In the genomic region with DNA sequence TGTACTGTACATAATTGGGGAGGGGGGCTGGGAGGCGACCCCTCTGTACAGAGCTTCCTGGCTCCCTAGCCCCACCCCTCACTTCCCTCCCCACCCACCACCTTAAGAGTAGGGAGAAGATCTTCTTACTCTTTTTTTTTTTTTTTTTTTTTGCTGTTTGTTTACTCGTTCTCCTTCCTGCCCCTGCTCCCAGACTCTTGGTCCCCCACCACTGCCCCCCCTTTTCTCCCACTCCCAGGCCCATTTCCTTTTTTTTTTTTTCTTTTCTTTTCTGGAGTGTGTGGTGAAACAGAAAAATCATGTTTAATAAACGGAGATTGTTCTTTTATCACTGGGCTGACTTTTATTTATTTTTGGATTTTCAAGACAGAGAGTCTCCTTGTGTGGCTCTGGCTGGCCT, we compare ENCODE assay signal across 8 mouse cellular contexts. TPM values are rescaled to one million over a fixed set of nuclear protein-coding genes. Genes with fewer than 3 reads are reported as not detected.
DNase-seq lines count a peak whose midpoint lies in the region; ATAC-seq and TF ChIP-seq lines count a peak whose summit lies in the region.

No protein-coding gene starts in this region.

- TF ChIP-seq POLR2A in CH12.LX (IDR thresholded peaks at IDR 0.05; ENCODE audit: low read depth, low read length) = no peak

- TF ChIP-seq EP300 in CH12.LX (IDR thresholded peaks at IDR 0.05; ENCODE audit: low read length) = no peak
- no peak for TF ChIP-seq EP300 in liver, postnatal 0 days (IDR thresholded peaks at IDR 0.05; ENCODE audit: low read depth)

- H3K4me1 ChIP-seq in heart, embryonic 10.5 days = peaks cover 37% of the 10 kb centered on the region
- H3K4me1 ChIP-seq in CH12.LX (ENCODE audit: control insufficient read depth in 1 of 2, insufficient read depth in 2 of 2) = peaks cover 17 to 41% of the 10 kb centered on the region in 2 experiments
- H3K4me1 ChIP-seq in forebrain, embryonic 16.5 days (replicated peaks; ENCODE audit: control insufficient read depth, insufficient read depth, low read length) = peaks cover 42% of the 10 kb centered on the region
- peaks cover 18% of the 10 kb centered on the region for H3K4me1 ChIP-seq in liver, postnatal 0 days (ENCODE audit: insufficient read depth)

- TF ChIP-seq CTCF in CH12.LX (conservative IDR thresholded peaks at IDR 0.05 in 1 of 2, IDR thresholded peaks at IDR 0.05 in 1 of 2; ENCODE audit: low read depth in 2 of 2, low read length in 2 of 2) = no peak
- TF ChIP-seq CTCF in liver, postnatal 0 days (IDR thresholded peaks at IDR 0.05; ENCODE audit: low read depth) = no peak

- no peak for ATAC-seq in forebrain, embryonic 16.5 days
- ATAC-seq in liver, postnatal 0 days = no peak

- no peaks in the 10 kb centered on the region for H3K9me3 ChIP-seq in heart, embryonic 10.5 days
- H3K9me3 ChIP-seq in CH12.LX (replicated peaks; ENCODE audit: low read length) = no peaks in the 10 kb centered on the region
- H3K9me3 ChIP-seq in forebrain, embryonic 16.5 days (ENCODE audit: control insufficient read depth, low read length) = no peaks in the 10 kb centered on the region
- H3K9me3 ChIP-seq in liver, postnatal 0 days (ENCODE audit: low read length) = no peaks in the 10 kb centered on the region

- peak overlapping the region; percentile 91 for H3K27ac ChIP-seq in heart, embryonic 10.5 days
- no peak overlapping the region for H3K27ac ChIP-seq in CH12.LX (ENCODE audit: insufficient read depth, low read depth)
- no peak overlapping the region for H3K27ac ChIP-seq in forebrain, embryonic 16.5 days (ENCODE audit: low read length)
- H3K27ac ChIP-seq in liver, postnatal 0 days (ENCODE audit: low read depth) = peak overlapping the region; percentile 89

- no peaks in the 10 kb centered on the region for H3K27me3 ChIP-seq in heart, embryonic 10.5 days (ENCODE audit: insufficient read depth, poor library complexity, severe bottlenecking)
- peaks cover 4% of the 10 kb centered on the region for H3K27me3 ChIP-seq in CH12.LX (replicated peaks)
- no peaks in the 10 kb centered on the region for H3K27me3 ChIP-seq in forebrain, embryonic 16.5 days (replicated peaks; ENCODE audit: control insufficient read depth, insufficient read depth, low read length)
- H3K27me3 ChIP-seq in liver, postnatal 0 days (ENCODE audit: insufficient read depth, low read length) = no peaks in the 10 kb centered on the region

- peak overlapping the region; percentile 84 for H3K4me3 ChIP-seq in heart, embryonic 10.5 days
- H3K4me3 ChIP-seq in CH12.LX (replicated peaks in 1 of 3; ENCODE audit: low read depth in 2 of 3, low read length in 2 of 3, poor library complexity in 1 of 3) = peak overlapping the region; percentile 90 to 95 (median 92)
- H3K4me3 ChIP-seq in forebrain, embryonic 16.5 days (replicated peaks; ENCODE audit: low read length) = peak overlapping the region; percentile 83
- H3K4me3 ChIP-seq in liver, postnatal 0 days (ENCODE audit: low read depth, low read length) = peak overlapping the region; percentile 82

- peaks cover 50% of the 10 kb centered on the region for H3K36me3 ChIP-seq in heart, embryonic 10.5 days
- H3K36me3 ChIP-seq in CH12.LX (replicated peaks in 1 of 2; ENCODE audit: control insufficient read depth in 1 of 2, insufficient read depth in 1 of 2, low read length in 1 of 2) = peaks cover 23 to 30% of the 10 kb centered on the region in 2 experiments
- peaks cover 20% of the 10 kb centered on the region for H3K36me3 ChIP-seq in forebrain, embryonic 16.5 days (ENCODE audit: control insufficient read depth, insufficient read depth)
- peaks cover 13% of the 10 kb centered on the region for H3K36me3 ChIP-seq in liver, postnatal 0 days (replicated peaks; ENCODE audit: insufficient read depth, low read length)

- 3% methylated on average over 3 of the region's 3 CpGs for WGBS in heart, embryonic 10.5 days
- 4% methylated on average over 2 of the region's 3 CpGs for WGBS in forebrain, embryonic 16.5 days
- WGBS in liver, postnatal 0 days (ENCODE audit: insufficient replicate concordance) = 2% methylated on average over 3 of the region's 3 CpGs

- peaks cover 21% of the 10 kb centered on the region for H3K79me2 ChIP-seq in CH12.LX (replicated peaks; ENCODE audit: control insufficient read depth, extremely low read depth, insufficient read depth, poor library complexity, severe bottlenecking)

- peak overlapping the region; percentile 95 for H3K4me2 ChIP-seq in CH12.LX (ENCODE audit: insufficient read depth, low read depth, poor library complexity, severe bottlenecking)
- peak overlapping the region; percentile 84 for H3K4me2 ChIP-seq in forebrain, embryonic 16.5 days (ENCODE audit: low read length)
- peak overlapping the region; percentile 100 for H3K4me2 ChIP-seq in liver, postnatal 0 days (ENCODE audit: low read depth, low read length)

- in situ Hi-C loops in CH12.LX (cut with MboI; ENCODE audit: low pct_ligation_motif_present, low pct_unique_long_range_greater_than_20kb, low sequenced_read_pairs) = no loop called here

- DNase-seq in heart, embryonic 10.5 days (ENCODE audit: low spot score) = no peak
- no peak for DNase-seq in heart, adult 8-10 months (ENCODE audit: low spot score)
- DNase-seq in CH12.LX (ENCODE audit: extremely low read depth) = no peak
- DNase-seq in liver, postnatal 0 days = no peak
- no peak for DNase-seq in ovary, postnatal 36 days (ENCODE audit: low spot score)
- DNase-seq in gastrocnemius, postnatal 4 days (ENCODE audit: low spot score in 2 of 2) = no peak
- DNase-seq in ovary, postnatal 14 days (ENCODE audit: low spot score) = no peak

- dilution Hi-C loops in CH12.LX (cut with MboI; ENCODE audit: extremely low pct_ligation_motif_present, extremely low pct_unique_long_range_greater_than_20kb, low sequenced_read_pairs) = no loop called here

- H3K9ac ChIP-seq in CH12.LX (ENCODE audit: insufficient read depth, low read depth) = peak overlapping the region; percentile 92
- peak overlapping the region; percentile 71; the same call in 1 of the 2 replicates for H3K9ac ChIP-seq in forebrain, embryonic 16.5 days (replicated peaks; ENCODE audit: low read depth, low read length)
- peak overlapping the region; percentile 87 for H3K9ac ChIP-seq in liver, postnatal 0 days (replicated peaks)

- no peak for TF ChIP-seq RAD21 in CH12.LX (IDR thresholded peaks at IDR 0.05; ENCODE audit: low read depth, low read length)

TF ChIP-seq in CH12.LX, 34 proteins besides CTCF, POLR2A, EP300 and RAD21:
- TF ChIP-seq ELF1 (IDR thresholded peaks at IDR 0.05; ENCODE audit: low read depth, low read length) = no peak
- TF ChIP-seq ZNF384 (IDR thresholded peaks at IDR 0.05; ENCODE audit: low read depth, low read length) = peak; percentile 20; the same call in 1 of the 2 replicates

RNA-seq across cellular contexts. Expression of a gene that starts 0.9 kb away (rescaled TPM):
- polyA plus RNA-seq in heart, embryonic 10.5 days (2016; fragmentation: Nextera tagmentation; extraction: Ambion mirVana) = 12.5 and 14.6 TPM in 2 replicates
- 1 to 10 TPM in 3 of 4 experiments, not detected in 1; 1.5 to 3.4 (median 2.2) TPM for total RNA-seq in heart, adult 8-10 months (2022)
- total RNA-seq in CH12.LX (2012; rRNA removed) (8.1 and 9.0 TPM in 2 replicates), CH12.LX (2014; rRNA removed) (11.0 and 14.3 TPM in 2 replicates)
- polyA plus RNA-seq in CH12.LX (2012; ENCODE audit: insufficient read length, low read depth) = 1.1 and 2.0 TPM in 2 replicates
- polyA plus RNA-seq in forebrain, embryonic 16.5 days (2015; fragmentation: Nextera tagmentation; extraction: Ambion mirVana) = 17.5 and 19.1 TPM in 2 replicates
- polyA plus RNA-seq in liver, postnatal 0 days (2015; fragmentation: Nextera tagmentation; extraction: Ambion mirVana) = 3.3 and 4.4 TPM in 2 replicates
- 1 to 10 TPM; 4.1 to 4.8 TPM for total RNA-seq in gastrocnemius, postnatal 4 days (2021)

RNA-seq across cellular contexts. Expression of a gene that starts 31.1 kb away (rescaled TPM):
- polyA plus RNA-seq in heart, embryonic 10.5 days (2016; fragmentation: Nextera tagmentation; extraction: Ambion mirVana) = 0.86 and 1.6 TPM in 2 replicates
- 1 to 10 TPM; 3.6 to 5.2 (median 4.7) TPM for total RNA-seq in heart, adult 8-10 months (2022)
- total RNA-seq in CH12.LX (2012; rRNA removed) (1.3 and 1.7 TPM in 2 replicates), CH12.LX (2014; rRNA removed) (0.34 TPM in 1 of 2 replicates, not detected in the other)
- 2.4 and 3.1 TPM in 2 replicates for polyA plus RNA-seq in CH12.LX (2012; ENCODE audit: insufficient read length, low read depth)
- polyA plus RNA-seq in forebrain, embryonic 16.5 days (2015; fragmentation: Nextera tagmentation; extraction: Ambion mirVana) = 5.4 and 5.8 TPM in 2 replicates
- 0.19 and 0.33 TPM in 2 replicates for polyA plus RNA-seq in liver, postnatal 0 days (2015; fragmentation: Nextera tagmentation; extraction: Ambion mirVana)
- 10 to 100 TPM; 20.8 to 23.8 TPM for total RNA-seq in gastrocnemius, postnatal 4 days (2021)

RNA-seq across cellular contexts. Expression of a gene that starts 32.7 kb away (rescaled TPM):
- polyA plus RNA-seq in heart, embryonic 10.5 days (2016; fragmentation: Nextera tagmentation; extraction: Ambion mirVana) = 155 and 167 TPM in 2 replicates
- total RNA-seq in heart, adult 8-10 months (2022) = 10 to 100 TPM; 91.9 to 98.0 (median 95.8) TPM
- 34.6 and 42.4 TPM in 2 replicates for total RNA-seq in CH12.LX (2012; rRNA removed)
- 26.8 and 30.5 TPM in 2 replicates for total RNA-seq in CH12.LX (2014; rRNA removed)
- 83.0 and 121 TPM in 2 replicates for polyA plus RNA-seq in CH12.LX (2012; ENCODE audit: insufficient read length, low read depth)
- polyA plus RNA-seq in forebrain, embryonic 16.5 days (2015; fragmentation: Nextera tagmentation; extraction: Ambion mirVana) = 137 and 138 TPM in 2 replicates
- polyA plus RNA-seq in liver, postnatal 0 days (2015; fragmentation: Nextera tagmentation; extraction: Ambion mirVana) = 83.4 and 87.1 TPM in 2 replicates
- total RNA-seq in gastrocnemius, postnatal 4 days (2021) = 10 to 100 TPM; 90.4 to 92.8 TPM

RNA-seq across cellular contexts. Expression of a gene that starts 39.3 kb away (rescaled TPM):
- polyA plus RNA-seq in heart, embryonic 10.5 days (2016; fragmentation: Nextera tagmentation; extraction: Ambion mirVana) = 6.0 and 7.3 TPM in 2 replicates
- total RNA-seq in heart, adult 8-10 months (2022) = 10 to 100 TPM; 15.4 to 20.7 (median 16.1) TPM
- total RNA-seq in CH12.LX (2012; rRNA removed) (3.3 and 4.1 TPM in 2 replicates), CH12.LX (2014; rRNA removed) (1.5 and 1.7 TPM in 2 replicates)
- 3.5 and 4.2 TPM in 2 replicates for polyA plus RNA-seq in CH12.LX (2012; ENCODE audit: insufficient read length, low read depth)
- polyA plus RNA-seq in forebrain, embryonic 16.5 days (2015; fragmentation: Nextera tagmentation; extraction: Ambion mirVana) = 16.2 and 19.7 TPM in 2 replicates
- 2.5 and 2.7 TPM in 2 replicates for polyA plus RNA-seq in liver, postnatal 0 days (2015; fragmentation: Nextera tagmentation; extraction: Ambion mirVana)
- total RNA-seq in gastrocnemius, postnatal 4 days (2021) = 10 to 100 TPM in 1 of 2 experiments, 1 to 10 TPM in 1; 9.6 to 10.9 TPM

RNA-seq across cellular contexts. Expression of a gene that starts 55.2 kb away (rescaled TPM):
- polyA plus RNA-seq in heart, embryonic 10.5 days (2016; fragmentation: Nextera tagmentation; extraction: Ambion mirVana) = 6.7 and 8.3 TPM in 2 replicates
- under 1 TPM; 0.29 to 0.81 (median 0.48) TPM for total RNA-seq in heart, adult 8-10 months (2022)
- 19.1 and 22.2 TPM in 2 replicates for total RNA-seq in CH12.LX (2012; rRNA removed)
- 11.4 and 12.1 TPM in 2 replicates for total RNA-seq in CH12.LX (2014; rRNA removed)
- 26.9 and 32.0 TPM in 2 replicates for polyA plus RNA-seq in CH12.LX (2012; ENCODE audit: insufficient read length, low read depth)
- polyA plus RNA-seq in forebrain, embryonic 16.5 days (2015; fragmentation: Nextera tagmentation; extraction: Ambion mirVana) = 3.1 and 6.8 TPM in 2 replicates
- polyA plus RNA-seq in liver, postnatal 0 days (2015; fragmentation: Nextera tagmentation; extraction: Ambion mirVana) = 1.6 and 2.7 TPM in 2 replicates
- 1 to 10 TPM; 6.1 to 8.5 TPM for total RNA-seq in gastrocnemius, postnatal 4 days (2021)

Comparison
In these comparisons a context has a peak if more than half of its experiments do, and no peak if none do; other contexts are left out.
1. H3K27ac ChIP-seq: peak in heart, embryonic 10.5 days (single experiment) and liver, postnatal 0 days (single experiment); none in CH12.LX (single experiment) and forebrain, embryonic 16.5 days (single experiment).
2. Peak in every context shown above with its lines, with median percentiles within 50 percentile points of each other: H3K4me3 ChIP-seq, H3K4me2 ChIP-seq and H3K9ac ChIP-seq.